In the genomic region with DNA sequence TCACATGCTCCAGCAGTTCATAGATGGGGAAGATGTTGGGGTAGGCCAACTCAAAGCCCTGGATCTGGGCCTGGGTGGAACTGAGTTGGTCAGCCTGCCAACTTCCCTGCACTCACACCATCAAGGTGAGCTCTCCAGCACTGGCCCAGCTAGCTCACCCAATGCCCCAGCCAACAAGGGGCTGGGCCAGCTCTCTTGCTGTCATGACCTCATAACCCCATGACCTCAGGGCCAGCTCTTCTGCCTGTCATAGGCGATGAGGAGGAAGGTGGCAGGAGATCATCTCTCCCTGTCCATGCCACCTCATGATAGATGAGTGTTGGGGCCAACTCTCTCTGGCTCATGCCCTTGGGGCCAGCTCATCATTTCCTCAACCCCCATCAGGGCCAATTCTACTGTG, we compare ENCODE assay signal across 12 mouse cellular contexts.
"Had no signal": no experiment of that assay in that cellular context is flagged by ENCODE, and none has a peak within 500 bp of the region (broad histone marks: within the 10 kb centered on the region; RNA-seq: fewer than 3 reads in every experiment).

No protein-coding gene starts in this region.

- H3K4me3 ChIP-seq: layer of hippocampus, adult 2 months; limb, embryonic 12.5 days; liver, embryonic 12.5 days; neural tube, embryonic 13.5 days had no signal

- H3K9ac ChIP-seq: limb, embryonic 12.5 days; liver, embryonic 12.5 days; liver, postnatal 0 days; neural tube, embryonic 13.5 days had no signal

- H3K27me3 ChIP-seq: limb, embryonic 12.5 days; liver, embryonic 12.5 days; neural tube, embryonic 13.5 days had no signal

- H3K36me3 ChIP-seq: limb, embryonic 12.5 days; liver, embryonic 12.5 days; neural tube, embryonic 13.5 days had no signal

- DNase-seq: kidney, adult 9 months; kidney, postnatal 10 days; kidney, postnatal 4 days; liver, postnatal 0 days; lung, postnatal 36 days; right cerebral cortex, postnatal 14 days; thymus, adult 18-20 months; thymus, postnatal 14 days had no signal

- H3K27ac ChIP-seq: layer of hippocampus, adult 2 months; limb, embryonic 12.5 days; liver, embryonic 12.5 days; neural tube, embryonic 13.5 days had no signal

- H3K4me1 ChIP-seq: limb, embryonic 12.5 days; neural tube, embryonic 13.5 days had no signal
